In genomic region chr13:8870160-8870509, GRCm38 (mm10) we compare ENCODE assay signal across 7 mouse cellular contexts. TPM values are rescaled to one million over a fixed set of nuclear protein-coding genes. Genes with fewer than 3 reads are reported as not detected.
DNase-seq lines count a peak whose midpoint lies in the region; ATAC-seq lines count a peak whose summit lies in the region.

No protein-coding gene starts in this region.

- no peaks in the 10 kb centered on the region for H3K27me3 ChIP-seq in intestine, embryonic 14.5 days (replicated peaks; ENCODE audit: control insufficient read depth, insufficient read depth, low read length)

- peak overlapping the region; percentile 82 for H3K4me2 ChIP-seq in intestine, embryonic 14.5 days (ENCODE audit: low read length)

- WGBS in intestine, embryonic 14.5 days = 3% methylated on average over 9 of the region's 9 CpGs

- H3K4me1 ChIP-seq in intestine, embryonic 14.5 days (replicated peaks; ENCODE audit: control insufficient read depth, insufficient read depth, low read length) = no peaks in the 10 kb centered on the region

- no peak for ATAC-seq in intestine, embryonic 14.5 days (replicated peaks; ENCODE audit: low FRiP score, low TSS enrichment, low read depth)

- H3K4me3 ChIP-seq in intestine, embryonic 14.5 days (ENCODE audit: low read depth, low read length) = peak overlapping the region; percentile 83

- H3K9me3 ChIP-seq in intestine, embryonic 14.5 days (ENCODE audit: control insufficient read depth, low read length) = no peaks in the 10 kb centered on the region

- peak overlapping the region; percentile 97 for H3K27ac ChIP-seq in intestine, embryonic 14.5 days (ENCODE audit: low read depth)

- H3K9ac ChIP-seq in intestine, embryonic 14.5 days (ENCODE audit: low read length) = peak overlapping the region; percentile 78

- H3K36me3 ChIP-seq in intestine, embryonic 14.5 days (ENCODE audit: control insufficient read depth, insufficient read depth, low read length) = 0 out of 2 replicates have a peak, but pooled peaks cover 6% of the 10 kb centered on the region

- DNase-seq in spleen, adult 12 weeks (ENCODE audit: low spot score) = peak; percentile 14
- DNase-seq in spleen, postnatal 4 days (ENCODE audit: low spot score in 2 of 2) = no peak
- peak; percentile 19 for DNase-seq in embryo, embryonic 9.5 days (ENCODE audit: extremely low spot score)
- DNase-seq in intestine, embryonic 14.5 days (ENCODE audit: low spot score) = no peak
- DNase-seq in natural killer cell, adult 2 months (ENCODE audit: low spot score in 2 of 2) = peak; percentile 13 to 20
- DNase-seq in cerebellum, adult 9-11 months = no peak
- DNase-seq in gastrocnemius, postnatal 10 days = no peak

RNA-seq across cellular contexts. Expression of gene Wdr37, which starts 1.6 kb away (rescaled TPM):
- 23.0 and 23.8 TPM in 2 replicates for polyA plus RNA-seq in intestine, embryonic 14.5 days (2014; fragmentation: Nextera tagmentation; extraction: Ambion mirVana)
- total RNA-seq in gastrocnemius, postnatal 10 days (2021) = 10 to 100 TPM; 30.5 to 31.0 TPM

RNA-seq across cellular contexts. Expression of gene Idi1, which starts 15.2 kb away (rescaled TPM):
- 105 and 116 TPM in 2 replicates for polyA plus RNA-seq in intestine, embryonic 14.5 days (2014; fragmentation: Nextera tagmentation; extraction: Ambion mirVana)
- total RNA-seq in gastrocnemius, postnatal 10 days (2021) = 10 to 100 TPM; 10.2 to 12.0 TPM

Comparison
In these comparisons a context has a peak if more than half of its experiments do, and no peak if none do; other contexts are left out.
1. DNase-seq: peak in spleen, adult 12 weeks (single experiment), embryo, embryonic 9.5 days (single experiment) and natural killer cell, adult 2 months (2 of 2); none in spleen, postnatal 4 days (0 of 2), intestine, embryonic 14.5 days (single experiment), cerebellum, adult 9-11 months (single experiment) and gastrocnemius, postnatal 10 days (single experiment).